Comparison of ENCODE assay signal across 17 mouse cellular contexts in genomic region chr6:142700753-142701152, GRCm38 (mm10). TPM values are rescaled to one million over a fixed set of nuclear protein-coding genes. Genes with fewer than 3 reads are reported as not detected.
A peak's percentile ranks its signal among the peaks of the same experiment; 100 is the strongest.
DNase-seq lines count a peak whose midpoint lies in the region; ATAC-seq lines count a peak whose summit lies in the region.
"Had no signal": no experiment of that assay in that cellular context is flagged by ENCODE, and none has a peak within 500 bp of the region (broad histone marks: within the 10 kb centered on the region; RNA-seq: fewer than 3 reads in every experiment).

No protein-coding gene starts in this region.

- intact Hi-C loops in heart, postnatal 36 days (cut with DNase I), result no loop called here

- no peak for ATAC-seq in kidney, embryonic 15.5 days (replicated peaks; ENCODE audit: low FRiP score)
- ATAC-seq in liver, embryonic 13.5 days (ENCODE audit: low read depth), result no peak
- no peak for ATAC-seq in midbrain, embryonic 13.5 days
- ATAC-seq: activated CD4-positive, CD25-positive, alpha-beta regulatory T cell, adult 4 months; forebrain, embryonic 14.5 days had no signal

- peak overlapping the region; percentile 82 for H3K27ac ChIP-seq in heart, embryonic 10.5 days
- 0 out of 2 replicates have a peak overlapping the region, but pooled peaks have one; percentile 10 for H3K27ac ChIP-seq in kidney, embryonic 15.5 days
- peak overlapping the region; percentile 47 for H3K27ac ChIP-seq in brown adipose tissue, adult 24 weeks (replicated peaks; ENCODE audit: low read depth, low read length)
- no peak overlapping the region for H3K27ac ChIP-seq in liver, embryonic 13.5 days
- no peak overlapping the region for H3K27ac ChIP-seq in midbrain, embryonic 13.5 days
- H3K27ac ChIP-seq: limb, embryonic 10.5 days had no signal

- WGBS in heart, embryonic 10.5 days, result 40% methylated on average over 8 of the region's 8 CpGs
- WGBS in kidney, embryonic 15.5 days, result 63% methylated on average over 8 of the region's 8 CpGs
- WGBS in liver, embryonic 13.5 days (ENCODE audit: insufficient replicate concordance), result 56% methylated on average over 8 of the region's 8 CpGs
- WGBS in midbrain, embryonic 13.5 days, result 62% methylated on average over 8 of the region's 8 CpGs

- H3K9me3 ChIP-seq in heart, embryonic 10.5 days, result no peaks in the 10 kb centered on the region
- H3K9me3 ChIP-seq in kidney, embryonic 15.5 days (replicated peaks), result no peaks in the 10 kb centered on the region
- no peaks in the 10 kb centered on the region for H3K9me3 ChIP-seq in liver, embryonic 13.5 days (replicated peaks)
- H3K9me3 ChIP-seq in midbrain, embryonic 13.5 days, result no peaks in the 10 kb centered on the region
- H3K9me3 ChIP-seq: limb, embryonic 10.5 days had no signal

- peak overlapping the region; percentile 87 for H3K4me2 ChIP-seq in kidney, embryonic 15.5 days
- H3K4me2 ChIP-seq in liver, embryonic 13.5 days, result 0 out of 2 replicates have a peak overlapping the region, but pooled peaks have one; percentile 50
- H3K4me2 ChIP-seq in midbrain, embryonic 13.5 days (replicated peaks), result no peak overlapping the region

- no peak overlapping the region for H3K9ac ChIP-seq in kidney, embryonic 15.5 days
- no peak overlapping the region for H3K9ac ChIP-seq in liver, embryonic 13.5 days
- no peak overlapping the region for H3K9ac ChIP-seq in midbrain, embryonic 13.5 days (replicated peaks)

- peaks cover 35% of the 10 kb centered on the region for H3K4me1 ChIP-seq in heart, embryonic 10.5 days
- H3K4me1 ChIP-seq in kidney, embryonic 15.5 days, result peaks cover 23% of the 10 kb centered on the region
- H3K4me1 ChIP-seq in brown adipose tissue, adult 24 weeks (ENCODE audit: control insufficient read depth, insufficient read depth, insufficient read length, low read length), result peaks cover 3% of the 10 kb centered on the region; the same call in 1 of the 2 replicates
- 0 out of 2 replicates have a peak, but pooled peaks cover 4% of the 10 kb centered on the region for H3K4me1 ChIP-seq in liver, embryonic 13.5 days (replicated peaks)
- peaks cover 9% of the 10 kb centered on the region for H3K4me1 ChIP-seq in midbrain, embryonic 13.5 days (replicated peaks)

- H3K27me3 ChIP-seq in heart, embryonic 10.5 days (ENCODE audit: insufficient read depth, poor library complexity, severe bottlenecking), result no peaks in the 10 kb centered on the region; the same call in 1 of the 2 replicates
- no peaks in the 10 kb centered on the region for H3K27me3 ChIP-seq in kidney, embryonic 15.5 days
- peaks cover 7% of the 10 kb centered on the region for H3K27me3 ChIP-seq in liver, embryonic 13.5 days
- H3K27me3 ChIP-seq in midbrain, embryonic 13.5 days, result peaks cover 9% of the 10 kb centered on the region; the same call in 1 of the 2 replicates

- peaks cover 11% of the 10 kb centered on the region; the same call in 1 of the 2 replicates for H3K36me3 ChIP-seq in heart, embryonic 10.5 days
- H3K36me3 ChIP-seq in kidney, embryonic 15.5 days, result no peaks in the 10 kb centered on the region
- no peaks in the 10 kb centered on the region for H3K36me3 ChIP-seq in liver, embryonic 13.5 days
- H3K36me3 ChIP-seq in midbrain, embryonic 13.5 days, result no peaks in the 10 kb centered on the region
- H3K36me3 ChIP-seq: limb, embryonic 10.5 days had no signal

- H3K4me3 ChIP-seq in heart, embryonic 10.5 days, result peak overlapping the region; percentile 66
- H3K4me3 ChIP-seq in kidney, embryonic 15.5 days (replicated peaks), result no peak overlapping the region
- H3K4me3 ChIP-seq in brown adipose tissue, adult 24 weeks (ENCODE audit: insufficient read depth, low read depth, low read length), result peak overlapping the region; percentile 4; the same call in 1 of the 2 replicates
- H3K4me3 ChIP-seq in liver, embryonic 13.5 days (replicated peaks), result no peak overlapping the region
- no peak overlapping the region for H3K4me3 ChIP-seq in midbrain, embryonic 13.5 days (replicated peaks)
- H3K4me3 ChIP-seq: limb, embryonic 10.5 days had no signal

- DNase-seq in heart, embryonic 10.5 days (ENCODE audit: low spot score), result no peak
- DNase-seq in heart, postnatal 36 days, result no peak
- no peak for DNase-seq in kidney, postnatal 25 days
- no peak for DNase-seq in liver, embryonic 13.5 days
- no peak for DNase-seq in right cerebral cortex, postnatal 10 days (ENCODE audit: low spot score in 2 of 2)
- DNase-seq: adrenal gland, postnatal 36 days; cerebellum, adult 9-11 months; lung, adult 18-20 months; thymus, postnatal 14 days had no signal

RNA-seq across cellular contexts. Expression of gene Abcc9, which starts 1.4 kb away (rescaled TPM):
- polyA plus RNA-seq in heart, embryonic 10.5 days (2016; fragmentation: Nextera tagmentation; extraction: Ambion mirVana), result 11.2 and 25.6 TPM in 2 replicates
- total RNA-seq in heart, postnatal 36 days (2021), result 100 to 1,000 TPM; 238 to 242 TPM
- 6.2 and 7.7 TPM in 2 replicates for polyA plus RNA-seq in kidney, embryonic 15.5 days (2015; fragmentation: Nextera tagmentation; extraction: Ambion mirVana)
- polyA plus RNA-seq in brown adipose tissue, adult 24 weeks (2012; ENCODE audit: insufficient read depth, insufficient read length, missing spikeins), result 9.4 and 12.2 TPM in 2 replicates
- 1.1 and 1.9 TPM in 2 replicates for polyA plus RNA-seq in liver, embryonic 13.5 days (2015; fragmentation: Nextera tagmentation; extraction: Ambion mirVana)
- 2.7 and 3.1 TPM in 2 replicates for polyA plus RNA-seq in midbrain, embryonic 13.5 days (2015; fragmentation: Nextera tagmentation; extraction: Ambion mirVana)
- total RNA-seq: megakaryocyte-erythroid progenitor cell, adult 5-6 weeks; monocyte, adult 5-6 weeks had no signal
- polyA plus RNA-seq: activated CD4-positive, CD25-positive, alpha-beta regulatory T cell, adult 4 months had no signal

RNA-seq across cellular contexts. Expression of gene Cmas, which starts 55.7 kb away (rescaled TPM):
- 100 and 105 TPM in 2 replicates for polyA plus RNA-seq in heart, embryonic 10.5 days (2016; fragmentation: Nextera tagmentation; extraction: Ambion mirVana)
- total RNA-seq in heart, postnatal 36 days (2021), result 10 to 100 TPM; 31.9 to 36.0 TPM
- 77.1 and 77.2 TPM in 2 replicates for polyA plus RNA-seq in kidney, embryonic 15.5 days (2015; fragmentation: Nextera tagmentation; extraction: Ambion mirVana)
- polyA plus RNA-seq in brown adipose tissue, adult 24 weeks (2012; ENCODE audit: insufficient read depth, insufficient read length, missing spikeins), result 11.1 and 17.7 TPM in 2 replicates
- polyA plus RNA-seq in liver, embryonic 13.5 days (2015; fragmentation: Nextera tagmentation; extraction: Ambion mirVana), result 154 and 158 TPM in 2 replicates
- 183 and 184 TPM in 2 replicates for polyA plus RNA-seq in midbrain, embryonic 13.5 days (2015; fragmentation: Nextera tagmentation; extraction: Ambion mirVana)

Comparison
In these comparisons a context has a peak if more than half of its experiments do, and no peak if none do; other contexts are left out.
1. H3K27ac ChIP-seq: peak in heart, embryonic 10.5 days (single experiment), kidney, embryonic 15.5 days (single experiment) and brown adipose tissue, adult 24 weeks (single experiment); none in liver, embryonic 13.5 days (single experiment) and midbrain, embryonic 13.5 days (single experiment).
2. H3K4me3 ChIP-seq: peak in heart, embryonic 10.5 days (single experiment) and brown adipose tissue, adult 24 weeks (single experiment); none in kidney, embryonic 15.5 days (single experiment), liver, embryonic 13.5 days (single experiment) and midbrain, embryonic 13.5 days (single experiment).